Mouse (Mus musculus) erythroblast, embryonic 14.5 days (primary cell): ENCODE measurements around the gene Hoxa5. TPM values are rescaled to one million over a fixed set of nuclear protein-coding genes. Genes with fewer than 3 reads are reported as not detected.

Experiments used
- H3K27me3 ChIP-seq: 2 replicates; pipeline ENCODE4 v1.6.1; 2012; ENCODE audit warnings: inconsistent platforms; ENCODE audit not compliant: control insufficient read depth
- H3K36me3 ChIP-seq: 2 replicates; pipeline ENCODE4 v1.6.1; 2012; ENCODE audit warnings: mild to moderate bottlenecking, inconsistent platforms; ENCODE audit not compliant: control insufficient read depth
- H3K4me1 ChIP-seq: 2 replicates; pipeline ENCODE4 v1.6.1; 2012; ENCODE audit warnings: inconsistent platforms; ENCODE audit not compliant: control insufficient read depth
- H3K4me3 ChIP-seq: replicated peaks from 2 replicates; pipeline ENCODE3; 2012; ENCODE audit warnings: moderate library complexity, mild to moderate bottlenecking, inconsistent platforms
- H3K9me3 ChIP-seq: 2 replicates; pipeline ENCODE4 v1.6.1; 2012; ENCODE audit warnings: low read length, inconsistent platforms, mixed read lengths; ENCODE audit not compliant: control insufficient read depth
- GATA1 ChIP-seq: IDR thresholded peaks from 2 replicates; pipeline ENCODE4 v1.6.1; 2012; ENCODE audit warnings: low read length, inconsistent platforms, mixed read lengths
- TAL1 ChIP-seq: IDR thresholded peaks from 3 replicates; pipeline ENCODE4 v1.6.1; 2012; ENCODE audit warnings: low read length, inconsistent platforms, mixed read lengths
- polyA plus RNA-seq: library from polyadenylated mRNA; stranded (reverse); fragments of >175 nt; gene quantifications from 2 replicates; pipeline ENCODE4 v1.2.3, GENCODE M21; 2012

Gene Hoxa5
- polyA plus RNA-seq, 1 experiment = not detected

- H3K4me3 ChIP-seq = no peak overlapping the region
- H3K27me3 ChIP-seq = peaks cover 100% of the 10 kb centered on the region
- H3K36me3 ChIP-seq = no peaks in the 10 kb centered on the region
- no peaks in the 10 kb centered on the region; the same call in 1 of the 2 replicates for H3K9me3 ChIP-seq
- H3K4me1 ChIP-seq = no peaks in the 10 kb centered on the region
- TF ChIP-seq GATA1 (no peak), TAL1 (no peak)
Measured at GRCm38 (mm10) chr6:52205638-52206621, 1.5 kb upstream of the Hoxa5 start.

- H3K4me1 ChIP-seq = no peaks in the 10 kb centered on the region
- H3K4me3 ChIP-seq = no peak overlapping the region
- TF ChIP-seq GATA1 (no peak), TAL1 (no peak)
- peaks cover 100% of the 10 kb centered on the region for H3K27me3 ChIP-seq
- H3K9me3 ChIP-seq = no peaks in the 10 kb centered on the region; the same call in 1 of the 2 replicates
- no peaks in the 10 kb centered on the region for H3K36me3 ChIP-seq
Measured at GRCm38 (mm10) chr6:52205221-52205620, 834 bp upstream of the Hoxa5 start.

- H3K4me3 ChIP-seq = no peak overlapping the region
- TF ChIP-seq TAL1 (no peak), GATA1 (no peak)
- no peaks in the 10 kb centered on the region for H3K9me3 ChIP-seq
- H3K36me3 ChIP-seq = no peaks in the 10 kb centered on the region
- H3K4me1 ChIP-seq = no peaks in the 10 kb centered on the region
- H3K27me3 ChIP-seq = peaks cover 99% of the 10 kb centered on the region
Measured at GRCm38 (mm10) chr6:52203371-52204049, 877 bp downstream of the Hoxa5 start.

GRCm38 (mm10) chr6:52203121-52203370, 1.3 kb downstream of the Hoxa5 start:
- Histone ChIP-seq H3K27me3 (peaks cover 99% of the 10 kb centered on the region), H3K4me1 (no peaks in the 10 kb centered on the region), H3K4me3 (no peak overlapping the region), H3K36me3 (no peaks in the 10 kb centered on the region), H3K9me3 (no peaks in the 10 kb centered on the region)
- TF ChIP-seq GATA1 (no peak), TAL1 (no peak)

- H3K9me3 ChIP-seq = no peaks in the 10 kb centered on the region
- H3K4me3 ChIP-seq = no peak overlapping the region
- no peaks in the 10 kb centered on the region for H3K36me3 ChIP-seq
- peaks cover 99% of the 10 kb centered on the region for H3K27me3 ChIP-seq
- no peaks in the 10 kb centered on the region for H3K4me1 ChIP-seq
- no peak for TF ChIP-seq GATA1
- TF ChIP-seq TAL1 = no peak
Measured at GRCm38 (mm10) chr6:52202362-52203120, 1.8 kb downstream of the Hoxa5 start.

GRCm38 (mm10) chr6:52201269-52201668, 3.1 kb downstream of the Hoxa5 start:
- Histone ChIP-seq H3K9me3 (no peaks in the 10 kb centered on the region), H3K27me3 (peaks cover 99% of the 10 kb centered on the region), H3K36me3 (no peaks in the 10 kb centered on the region), H3K4me3 (no peak overlapping the region), H3K4me1 (no peaks in the 10 kb centered on the region)
- TF ChIP-seq GATA1 = no peak
- TF ChIP-seq TAL1 = no peak

GRCm38 (mm10) chr6:52200751-52201250, 3.6 kb downstream of the Hoxa5 start:
- Histone ChIP-seq H3K4me3 (no peak overlapping the region), H3K27me3 (peaks cover 99% of the 10 kb centered on the region), H3K36me3 (no peaks in the 10 kb centered on the region), H3K9me3 (no peaks in the 10 kb centered on the region), H3K4me1 (no peaks in the 10 kb centered on the region)
- TF ChIP-seq TAL1 = no peak
- no peak for TF ChIP-seq GATA1

- Histone ChIP-seq H3K9me3 (no peaks in the 10 kb centered on the region), H3K27me3 (peaks cover 99% of the 10 kb centered on the region), H3K36me3 (no peaks in the 10 kb centered on the region), H3K4me3 (no peak overlapping the region), H3K4me1 (no peaks in the 10 kb centered on the region)
- no peak for TF ChIP-seq TAL1
- no peak for TF ChIP-seq GATA1
Measured at GRCm38 (mm10) chr6:52200073-52200750, 4.2 kb downstream of the Hoxa5 start.
